Comparison of ENCODE assay signal across 12 mouse cellular contexts in the genomic region with DNA sequence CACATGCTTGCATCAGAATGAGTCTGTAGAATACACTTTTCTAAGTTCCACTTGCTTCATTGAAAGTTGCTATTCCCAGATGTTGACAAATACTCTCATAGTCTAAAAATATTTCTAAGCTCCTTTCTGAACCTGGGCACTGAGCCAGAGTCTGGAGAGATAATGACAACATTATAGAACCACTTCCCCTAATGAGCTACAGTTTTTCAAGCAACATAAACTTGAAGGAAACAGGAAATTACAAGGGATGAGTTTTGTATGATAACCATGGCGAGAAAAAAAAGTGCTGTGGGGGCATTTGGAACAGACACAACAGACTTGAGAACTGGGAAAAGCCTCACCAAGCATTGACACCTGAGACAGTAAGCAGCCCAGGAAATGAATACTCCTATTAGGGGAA.
DNase-seq lines count a peak whose midpoint lies in the region; ATAC-seq and TF ChIP-seq lines count a peak whose summit lies in the region.
"Had no signal": no experiment of that assay in that cellular context is flagged by ENCODE, and none has a peak within 500 bp of the region (broad histone marks: within the 10 kb centered on the region; RNA-seq: fewer than 3 reads in every experiment).

No protein-coding gene starts in this region.

- no peak for TF ChIP-seq EP300 in heart, postnatal 0 days (IDR thresholded peaks at IDR 0.05; ENCODE audit: low read depth)

- WGBS in heart, postnatal 0 days = 11% methylated on average over 1 of the region's 1 CpGs
- 50% methylated on average over 1 of the region's 1 CpGs for WGBS in liver, adult 2 months
- 23% methylated on average over 1 of the region's 1 CpGs for whole genome bisulfite sequencing in liver, embryonic 12.5 days (ENCODE audit: insufficient replicate concordance)
- WGBS in cerebellum, adult 2 months = 85% methylated on average over 1 of the region's 1 CpGs

- no peaks in the 10 kb centered on the region for H3K79me2 ChIP-seq in liver, adult 2 months (ENCODE audit: control insufficient read depth, insufficient read depth, low read length)

- H3K4me2 ChIP-seq in heart, postnatal 0 days (ENCODE audit: low read depth, low read length) = no peak overlapping the region
- H3K4me2 ChIP-seq in liver, embryonic 12.5 days = no peak overlapping the region
- H3K4me2 ChIP-seq: embryonic facial prominence, embryonic 12.5 days; heart, embryonic 15.5 days had no signal

- no peak overlapping the region for H3K4me3 ChIP-seq in heart, postnatal 0 days (ENCODE audit: low read depth, low read length)
- no peak overlapping the region for H3K4me3 ChIP-seq in liver, adult 2 months (ENCODE audit: insufficient read depth, low read depth, low read length)
- no peak overlapping the region for H3K4me3 ChIP-seq in liver, embryonic 12.5 days
- no peak overlapping the region for H3K4me3 ChIP-seq in cerebellum, adult 2 months (replicated peaks; ENCODE audit: insufficient read depth, low read depth, low read length)
- H3K4me3 ChIP-seq: embryonic facial prominence, embryonic 12.5 days; heart, embryonic 15.5 days; megakaryocyte, embryonic 14.5 days had no signal

- 0 out of 2 replicates have a peak, but pooled peaks have one; percentile 24 for ATAC-seq in heart, postnatal 0 days (ENCODE audit: insufficient read depth, low read depth)
- ATAC-seq in liver, embryonic 12.5 days = no peak
- ATAC-seq in granulocyte monocyte progenitor cell, adult 5-6 weeks (replicated peaks; ENCODE audit: poor library complexity, severe bottlenecking) = peak; percentile 95
- ATAC-seq in megakaryocyte progenitor cell, adult 5-6 weeks (replicated peaks; ENCODE audit: poor library complexity) = peak; percentile 96
- ATAC-seq: intestine, postnatal 0 days had no signal

- H3K27ac ChIP-seq in heart, postnatal 0 days (ENCODE audit: low read depth) = no peak overlapping the region
- no peak overlapping the region for H3K27ac ChIP-seq in liver, adult 2 months (replicated peaks; ENCODE audit: insufficient read depth, low read depth, low read length)
- H3K27ac ChIP-seq in liver, embryonic 12.5 days = no peak overlapping the region
- H3K27ac ChIP-seq in cerebellum, adult 2 months (ENCODE audit: insufficient read depth, low read length) = no peak overlapping the region
- H3K27ac ChIP-seq: embryonic facial prominence, embryonic 12.5 days; heart, embryonic 15.5 days had no signal

- intact Hi-C loops in heart, postnatal 25 days (cut with DNase I) = no loop called here

- H3K27me3 ChIP-seq in heart, postnatal 0 days (ENCODE audit: control insufficient read depth, insufficient read depth, low read length) = no peaks in the 10 kb centered on the region
- no peaks in the 10 kb centered on the region for H3K27me3 ChIP-seq in liver, adult 2 months (ENCODE audit: control insufficient read depth, insufficient read depth, low read length)
- no peaks in the 10 kb centered on the region for H3K27me3 ChIP-seq in liver, embryonic 12.5 days (replicated peaks)
- no peaks in the 10 kb centered on the region for H3K27me3 ChIP-seq in cerebellum, adult 2 months (ENCODE audit: control insufficient read depth, insufficient read depth, low read length)
- H3K27me3 ChIP-seq: embryonic facial prominence, embryonic 12.5 days; heart, embryonic 15.5 days; megakaryocyte, embryonic 14.5 days had no signal

- H3K4me1 ChIP-seq in heart, postnatal 0 days (ENCODE audit: control insufficient read depth, insufficient read depth) = no peaks in the 10 kb centered on the region
- no peaks in the 10 kb centered on the region for H3K4me1 ChIP-seq in liver, adult 2 months (ENCODE audit: control insufficient read depth, insufficient read depth, low read length)
- H3K4me1 ChIP-seq in liver, embryonic 12.5 days = no peaks in the 10 kb centered on the region
- no peaks in the 10 kb centered on the region for H3K4me1 ChIP-seq in cerebellum, adult 2 months (ENCODE audit: control insufficient read depth, insufficient read depth, low read length)
- H3K4me1 ChIP-seq: embryonic facial prominence, embryonic 12.5 days; heart, embryonic 15.5 days had no signal

- H3K9me3 ChIP-seq in heart, postnatal 0 days (replicated peaks; ENCODE audit: control insufficient read depth, low read length) = no peaks in the 10 kb centered on the region
- H3K9me3 ChIP-seq in liver, embryonic 12.5 days (replicated peaks) = no peaks in the 10 kb centered on the region
- H3K9me3 ChIP-seq: embryonic facial prominence, embryonic 12.5 days; heart, embryonic 15.5 days; megakaryocyte, embryonic 14.5 days had no signal

- no peak for TF ChIP-seq CTCF in heart, postnatal 0 days (IDR thresholded peaks at IDR 0.05; ENCODE audit: low read depth)
- TF ChIP-seq CTCF in liver, adult 2 months (IDR thresholded peaks at IDR 0.05; ENCODE audit: low read depth, low read length) = no peak
- TF ChIP-seq CTCF in cerebellum, adult 2 months (IDR thresholded peaks at IDR 0.05; ENCODE audit: borderline replicate concordance, insufficient read depth, low read depth, low read length) = no peak

- TF ChIP-seq POLR2A in liver, adult 2 months (IDR thresholded peaks at IDR 0.05; ENCODE audit: extremely low read depth, insufficient read depth, low read length) = no peak
- TF ChIP-seq POLR2A in cerebellum, adult 2 months (IDR thresholded peaks at IDR 0.05; ENCODE audit: borderline replicate concordance, insufficient read depth, low read length) = no peak

- H3K36me3 ChIP-seq in heart, postnatal 0 days (replicated peaks; ENCODE audit: control insufficient read depth, insufficient read depth, low read length) = no peaks in the 10 kb centered on the region
- no peaks in the 10 kb centered on the region for H3K36me3 ChIP-seq in liver, adult 2 months (ENCODE audit: control insufficient read depth, insufficient read depth, low read length)
- no peaks in the 10 kb centered on the region for H3K36me3 ChIP-seq in liver, embryonic 12.5 days
- H3K36me3 ChIP-seq: embryonic facial prominence, embryonic 12.5 days; heart, embryonic 15.5 days had no signal

- no peak overlapping the region for H3K9ac ChIP-seq in heart, postnatal 0 days (replicated peaks; ENCODE audit: low read depth, low read length)
- H3K9ac ChIP-seq in liver, adult 2 months (ENCODE audit: low read depth, low read length) = no peak overlapping the region
- H3K9ac ChIP-seq in liver, embryonic 12.5 days = no peak overlapping the region
- H3K9ac ChIP-seq: embryonic facial prominence, embryonic 12.5 days; heart, embryonic 15.5 days had no signal

- peak; percentile 41 for DNase-seq in heart, postnatal 0 days (ENCODE audit: low spot score)
- DNase-seq in heart, postnatal 25 days (ENCODE audit: low spot score) = no peak
- DNase-seq in liver, adult 2 months (ENCODE audit: extremely low read depth, low read depth, low spot score) = peak; percentile 39
- no peak for DNase-seq in ovary, postnatal 10 days (ENCODE audit: low spot score)
- DNase-seq in cerebellum, adult 2 months = no peak

Comparison
In these comparisons a context has a peak if more than half of its experiments do, and no peak if none do; other contexts are left out.
1. DNase-seq: peak in heart, postnatal 0 days (single experiment) and liver, adult 2 months (single experiment); none in heart, postnatal 25 days (single experiment), ovary, postnatal 10 days (single experiment) and cerebellum, adult 2 months (0 of 2).